Mouse (Mus musculus) embryonic facial prominence, embryonic 15.5 days (tissue): ENCODE data around the gene Mc3r. TPM values are rescaled to one million over a fixed set of nuclear protein-coding genes. Genes with fewer than 3 reads are reported as not detected.

Experiments
- ATAC-seq: fragments of 200-750 bp; cut with Nextera tagmentation; 2 replicates; pipeline ENCODE4 v1.8.0; 2017; ENCODE audit warnings: low read depth, moderate TSS enrichment; ENCODE audit not compliant: insufficient number of reproducible peaks, low FRiP score, low TSS enrichment
- H3K27ac ChIP-seq: fragments of 300-500 bp; sonication (generic); replicated peaks from 2 replicates; pipeline ENCODE4 v1.5.1; 2015; ENCODE audit warnings: mild to moderate bottlenecking, inconsistent platforms
- H3K27me3 ChIP-seq: fragments of 300-500 bp; sonication (generic); 2 replicates; pipeline ENCODE4 v1.6.1; 2015; ENCODE audit warnings: inconsistent platforms
- H3K36me3 ChIP-seq: fragments of 300-500 bp; sonication (generic); 2 replicates; pipeline ENCODE4 v1.6.1; 2015; ENCODE audit warnings: mild to moderate bottlenecking, inconsistent platforms
- H3K4me1 ChIP-seq: fragments of 300-500 bp; sonication (generic); 2 replicates; pipeline ENCODE4 v1.6.1; 2015; ENCODE audit warnings: inconsistent platforms
- H3K4me2 ChIP-seq: fragments of 300-500 bp; sonication (generic); replicated peaks from 2 replicates; pipeline ENCODE4 v1.6.1; 2015; ENCODE audit warnings: mild to moderate bottlenecking, inconsistent platforms
- H3K4me3 ChIP-seq: fragments of 300-500 bp; sonication (generic); replicated peaks from 2 replicates; pipeline ENCODE4 v1.5.1; 2015; ENCODE audit warnings: mild to moderate bottlenecking, inconsistent platforms
- H3K9ac ChIP-seq: fragments of 300-500 bp; sonication (generic); 2 replicates; pipeline ENCODE4 v1.6.1; 2015; ENCODE audit warnings: inconsistent platforms
- H3K9me3 ChIP-seq: fragments of 300-500 bp; sonication (generic); replicated peaks from 2 replicates; pipeline ENCODE4 v1.6.1; 2016; ENCODE audit warnings: inconsistent platforms
- WGBS: fragments of 180-500 bp; shearing (Covaris S2); methylation state at CpG from one replicate; pipeline ENCODE4 v1.1.7; 2015; 5-methylcytosine and 5-hydroxymethylcytosine counted together
- polyA plus RNA-seq: library from polyadenylated mRNA; unstranded; fragments of >200 nt; fragmentation: Nextera tagmentation; extraction: Ambion mirVana; gene quantifications from 2 replicates; pipeline ENCODE4 v1.2.1, GENCODE M21; 2015

Mc3r gene
- polyA plus RNA-seq, 1 experiment from 2014 or later, result not detected

- H3K4me1 ChIP-seq, result 0 out of 2 replicates have a peak, but pooled peaks cover 5% of the 10 kb centered on the region
- H3K9me3 ChIP-seq, result no peaks in the 10 kb centered on the region
- 78% methylated on average over 19 of the region's 19 CpGs for WGBS
- ATAC-seq, result no peak
- H3K27ac ChIP-seq, result no peak overlapping the region
- H3K36me3 ChIP-seq, result no peaks in the 10 kb centered on the region
- H3K27me3 ChIP-seq, result no peaks in the 10 kb centered on the region
- H3K9ac ChIP-seq, result no peak overlapping the region
- no peak overlapping the region for H3K4me3 ChIP-seq
- no peak overlapping the region for H3K4me2 ChIP-seq
Observed at GRCm38 (mm10) chr2:172282071-172282710, 33.9 kb downstream of the Mc3r start.

GRCm38 (mm10) chr2:172287715-172288114 is 39.4 kb downstream of the Mc3r start:
- no peak overlapping the region for H3K9ac ChIP-seq
- WGBS, result 93% methylated on average over 1 of the region's 1 CpGs
- H3K9me3 ChIP-seq, result no peaks in the 10 kb centered on the region
- H3K4me1 ChIP-seq, result no peaks in the 10 kb centered on the region
- H3K27ac ChIP-seq, result no peak overlapping the region
- no peak overlapping the region for H3K4me3 ChIP-seq
- no peaks in the 10 kb centered on the region for H3K36me3 ChIP-seq
- no peak overlapping the region for H3K4me2 ChIP-seq
- no peaks in the 10 kb centered on the region for H3K27me3 ChIP-seq
- no peak for ATAC-seq

- H3K27ac ChIP-seq, result no peak overlapping the region
- H3K36me3 ChIP-seq, result no peaks in the 10 kb centered on the region
- H3K9me3 ChIP-seq, result no peaks in the 10 kb centered on the region
- H3K4me2 ChIP-seq, result no peak overlapping the region
- no peaks in the 10 kb centered on the region for H3K4me1 ChIP-seq
- H3K4me3 ChIP-seq, result no peak overlapping the region
- H3K27me3 ChIP-seq, result no peaks in the 10 kb centered on the region
- 45% methylated on average over 10 of the region's 11 CpGs for WGBS
- no peak overlapping the region for H3K9ac ChIP-seq
- no peak for ATAC-seq
Observed at GRCm38 (mm10) chr2:172288965-172289364, 40.7 kb downstream of the Mc3r start.

- Histone ChIP-seq H3K9ac (no peak overlapping the region), H3K27me3 (no peaks in the 10 kb centered on the region), H3K4me3 (no peak overlapping the region), H3K4me1 (no peaks in the 10 kb centered on the region), H3K36me3 (no peaks in the 10 kb centered on the region), H3K27ac (no peak overlapping the region), H3K4me2 (no peak overlapping the region), H3K9me3 (no peaks in the 10 kb centered on the region)
- no peak for ATAC-seq
- 10% methylated on average over 1 of the region's 1 CpGs for WGBS
Observed at GRCm38 (mm10) chr2:172289632-172290031, 41.3 kb downstream of the Mc3r start.

- Histone ChIP-seq H3K9ac (no peak overlapping the region), H3K27me3 (no peaks in the 10 kb centered on the region), H3K4me3 (no peak overlapping the region), H3K4me2 (no peak overlapping the region), H3K9me3 (no peaks in the 10 kb centered on the region), H3K27ac (no peak overlapping the region), H3K4me1 (no peaks in the 10 kb centered on the region), H3K36me3 (no peaks in the 10 kb centered on the region)
- 75% methylated on average over 11 of the region's 11 CpGs for WGBS
- no peak for ATAC-seq
Observed at GRCm38 (mm10) chr2:172290474-172290873, 42.2 kb downstream of the Mc3r start.

DNA sequence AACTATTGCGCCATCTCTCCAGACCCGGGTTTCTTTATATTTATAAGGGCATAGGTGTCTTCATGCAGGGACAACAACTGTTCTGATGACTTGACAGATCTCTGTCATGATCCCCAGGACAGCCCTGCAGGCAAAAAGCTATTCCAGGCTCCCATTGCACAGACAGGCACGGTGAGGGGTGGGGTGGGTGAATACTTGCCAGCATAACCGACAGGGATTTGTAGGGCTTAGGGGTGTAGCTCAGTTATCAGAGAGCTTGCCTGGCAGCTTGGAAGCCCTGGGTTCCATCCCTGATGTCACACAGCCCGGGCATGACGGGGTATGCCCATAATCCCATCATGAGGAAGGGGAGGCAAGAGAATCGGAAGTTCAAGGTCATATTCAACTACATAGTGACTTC is 42.7 kb downstream of the Mc3r start:
- Histone ChIP-seq H3K4me1 (no peaks in the 10 kb centered on the region), H3K36me3 (no peaks in the 10 kb centered on the region), H3K9me3 (no peaks in the 10 kb centered on the region), H3K4me2 (no peak overlapping the region), H3K27me3 (no peaks in the 10 kb centered on the region), H3K9ac (no peak overlapping the region), H3K4me3 (no peak overlapping the region), H3K27ac (no peak overlapping the region)
- ATAC-seq, result no peak
- 82% methylated on average over 7 of the region's 7 CpGs for WGBS

- Histone ChIP-seq H3K9me3 (no peaks in the 10 kb centered on the region), H3K27me3 (no peaks in the 10 kb centered on the region), H3K36me3 (no peaks in the 10 kb centered on the region), H3K4me1 (no peaks in the 10 kb centered on the region), H3K4me2 (no peak overlapping the region), H3K27ac (no peak overlapping the region), H3K9ac (no peak overlapping the region), H3K4me3 (no peak overlapping the region)
- 84% methylated on average over 14 of the region's 14 CpGs for WGBS
- no peak for ATAC-seq
Observed at GRCm38 (mm10) chr2:172291755-172292524, 43.6 kb downstream of the Mc3r start.

GRCm38 (mm10) chr2:172292525-172293405 is 44.5 kb downstream of the Mc3r start:
- ATAC-seq, result no peak
- no peak overlapping the region for H3K27ac ChIP-seq
- no peak overlapping the region for H3K9ac ChIP-seq
- WGBS, result 58% methylated on average over 14 of the region's 14 CpGs
- H3K9me3 ChIP-seq, result no peaks in the 10 kb centered on the region
- no peaks in the 10 kb centered on the region for H3K36me3 ChIP-seq
- no peak overlapping the region for H3K4me2 ChIP-seq
- no peak overlapping the region for H3K4me3 ChIP-seq
- H3K4me1 ChIP-seq, result no peaks in the 10 kb centered on the region
- no peaks in the 10 kb centered on the region for H3K27me3 ChIP-seq

DNA sequence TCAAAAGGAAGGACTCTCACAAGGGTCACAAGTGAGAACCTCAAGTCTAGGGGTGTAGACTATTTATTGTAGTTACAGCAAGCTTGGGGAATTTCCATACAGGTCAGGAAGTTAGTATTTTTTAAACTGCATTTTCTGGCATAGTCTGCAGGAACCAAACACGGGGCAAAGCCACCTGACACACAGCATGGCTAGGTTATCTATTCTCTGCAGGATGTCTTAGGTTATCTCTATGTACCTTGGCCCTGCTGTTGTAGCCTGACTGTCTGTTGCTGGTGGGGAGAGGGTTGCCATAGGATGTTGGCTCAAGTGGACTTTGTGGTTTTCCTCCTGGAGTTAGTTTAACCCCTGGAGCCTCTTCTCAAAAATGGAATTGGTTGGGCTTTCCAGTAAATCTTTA is 49.8 kb downstream of the Mc3r start:
- H3K36me3 ChIP-seq, result no peaks in the 10 kb centered on the region
- no peak overlapping the region for H3K4me3 ChIP-seq
- H3K4me1 ChIP-seq, result 0 out of 2 replicates have a peak, but pooled peaks cover 8% of the 10 kb centered on the region
- no peak for ATAC-seq
- H3K9me3 ChIP-seq, result no peaks in the 10 kb centered on the region
- WGBS, result 53% methylated on average over 1 of the region's 1 CpGs
- H3K27me3 ChIP-seq, result no peaks in the 10 kb centered on the region
- H3K9ac ChIP-seq, result no peak overlapping the region
- H3K4me2 ChIP-seq, result no peak overlapping the region
- no peak overlapping the region for H3K27ac ChIP-seq

DNA sequence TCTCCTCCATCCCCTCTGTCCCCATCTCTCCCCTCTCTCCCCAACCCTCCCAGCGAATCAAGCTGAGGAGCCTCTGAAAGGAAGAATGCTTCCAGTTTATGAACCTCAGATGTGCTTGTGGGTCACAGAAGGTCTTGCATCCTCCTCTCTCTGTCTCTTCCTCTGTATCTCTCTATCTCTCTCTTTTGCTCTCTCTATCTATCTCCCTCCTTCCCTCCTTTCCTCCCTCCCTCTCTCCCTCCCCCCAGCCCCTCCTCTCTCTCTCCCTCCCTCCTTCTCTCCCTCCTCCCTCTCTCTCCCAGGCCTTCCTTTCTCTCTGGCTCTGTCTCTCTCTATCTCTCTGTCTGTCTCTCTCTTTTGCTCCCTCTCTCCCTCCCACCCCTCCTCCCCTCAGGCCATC is 50.2 kb downstream of the Mc3r start:
- no peak overlapping the region for H3K4me2 ChIP-seq
- H3K4me1 ChIP-seq, result 0 out of 2 replicates have a peak, but pooled peaks cover 8% of the 10 kb centered on the region
- ATAC-seq, result no peak
- no peak overlapping the region for H3K9ac ChIP-seq
- no peak overlapping the region for H3K27ac ChIP-seq
- H3K9me3 ChIP-seq, result no peaks in the 10 kb centered on the region
- no peak overlapping the region for H3K4me3 ChIP-seq
- H3K36me3 ChIP-seq, result no peaks in the 10 kb centered on the region
- 14% methylated on average over 1 of the region's 1 CpGs for WGBS
- H3K27me3 ChIP-seq, result no peaks in the 10 kb centered on the region
